Mouse (Mus musculus): ENCODE measurements at regions not wholly inside any gene's neighbourhood (a gene's known extent, or its start where the extent isn't known, plus 50 kb on each side); places are given as distances from the start of the nearest gene placed in this dataset.
"Not testable (repeated sequence)": the region's sequence is repeated elsewhere in the genome, so short reads cannot be mapped to it uniquely, and the experiment has no call there.

DNA sequence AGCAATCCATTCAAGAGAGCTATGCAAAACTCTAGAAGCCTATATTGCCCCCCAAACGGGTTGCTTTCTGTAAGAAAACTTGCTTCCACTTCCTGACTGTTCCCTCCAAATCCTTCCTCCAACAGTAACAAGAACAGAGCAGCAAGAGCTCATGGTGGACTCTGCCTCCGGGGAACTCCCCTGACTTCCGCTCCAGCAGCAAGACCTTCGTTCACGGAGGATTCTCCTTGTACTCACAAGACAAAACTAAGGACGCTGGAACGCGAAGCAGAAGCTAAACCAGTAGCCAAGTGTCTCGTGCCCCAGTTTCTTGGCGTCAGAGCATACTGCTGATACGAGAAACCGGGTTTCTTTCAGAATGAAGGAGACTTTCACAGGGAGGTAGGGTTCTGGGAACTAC, 50.7 kb downstream of the H2al2a start:
- DNase-seq (ENCODE audit: low spot score in 2 of 2) = no peak

DNA sequence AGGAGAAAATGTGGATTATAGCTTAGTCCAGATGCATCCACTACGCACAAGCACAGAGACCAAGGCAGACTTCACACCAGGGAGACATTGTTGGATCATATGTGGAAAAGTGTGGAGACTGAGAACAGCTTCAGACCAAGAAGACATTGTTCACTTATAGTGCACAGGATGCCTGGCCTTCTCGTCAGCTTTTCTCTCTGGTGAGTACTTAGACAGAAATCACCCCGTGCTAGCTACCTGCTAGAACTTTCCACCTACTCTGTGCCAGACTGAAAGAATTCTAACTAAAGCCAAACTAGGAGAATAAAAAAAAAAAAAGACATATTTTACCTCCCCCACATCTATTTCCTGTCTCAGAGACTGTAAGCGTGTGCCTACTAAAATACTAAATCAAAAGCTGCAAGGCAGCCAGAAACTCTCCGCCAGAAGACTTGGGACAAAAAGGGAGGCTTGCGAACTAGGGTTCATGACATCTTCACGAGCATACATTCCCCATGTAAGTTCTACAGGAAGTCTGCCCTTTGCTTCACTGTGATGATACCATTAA, 51.3 kb downstream of the H2al2a start:
- DNase-seq (ENCODE audit: low spot score in 2 of 2) = no peak

DNA sequence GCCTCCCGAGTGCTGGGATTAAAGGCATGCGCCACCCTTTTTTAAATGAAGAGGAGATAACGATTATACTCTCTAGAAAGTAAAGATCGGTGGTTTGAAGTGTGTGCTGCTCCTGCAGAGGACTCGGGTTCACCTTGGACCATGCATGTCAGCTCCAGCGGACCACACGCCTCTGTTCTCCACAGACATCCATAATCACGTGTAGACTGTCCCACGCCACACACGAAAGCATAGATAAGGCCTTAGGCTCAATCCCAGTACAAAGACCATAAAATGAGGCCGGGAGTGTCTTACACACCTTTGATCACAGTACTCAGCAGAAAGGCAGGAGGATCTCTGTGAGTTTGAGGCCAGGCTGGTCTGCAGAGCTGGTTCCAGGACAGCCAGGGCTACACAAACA, 53.3 kb downstream of the H2al2a start:
- no peak for DNase-seq (ENCODE audit: low spot score in 2 of 2)

DNA sequence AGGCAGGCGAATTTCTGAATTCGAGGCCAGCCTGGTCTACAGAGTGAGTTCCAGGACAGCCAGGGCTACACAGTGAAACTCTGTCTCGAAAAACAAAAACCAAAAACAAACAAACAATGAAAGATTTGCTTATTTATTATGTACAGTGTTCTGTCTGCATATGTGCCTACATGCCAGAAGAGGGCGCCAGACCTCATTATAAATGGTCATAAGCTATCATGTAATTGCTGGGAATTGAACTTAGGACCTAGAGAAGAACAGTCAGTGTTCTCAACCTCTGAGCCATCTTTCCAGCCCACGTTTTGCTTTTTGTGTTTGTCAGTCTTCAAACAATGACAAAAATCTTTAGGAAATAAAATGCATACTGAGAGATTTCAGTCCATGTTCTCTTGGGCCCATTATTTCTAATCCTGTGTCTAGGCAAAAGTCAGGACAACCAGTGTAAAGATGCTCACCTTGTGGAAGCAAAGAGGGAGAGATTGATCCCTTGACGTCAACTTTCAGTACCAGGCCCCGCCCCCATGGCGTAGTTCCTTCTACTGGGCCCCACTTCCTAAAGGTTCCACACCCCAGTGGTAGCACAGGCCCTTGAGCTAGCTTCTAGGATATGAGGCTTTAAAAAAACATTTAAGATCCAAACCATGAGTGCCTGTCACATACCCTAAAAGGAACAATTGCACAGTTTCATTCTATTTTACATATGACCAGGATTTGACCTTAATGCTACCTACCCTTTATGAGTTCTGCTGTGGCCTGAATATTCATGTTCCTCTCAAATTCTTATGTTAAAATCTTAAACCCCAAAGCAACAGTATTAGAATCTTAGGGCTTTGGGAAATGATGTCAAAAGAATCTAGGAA, 54.0 kb downstream of the H2al2a start:
- DNase-seq (ENCODE audit: low spot score in 2 of 2) = no peak

DNA sequence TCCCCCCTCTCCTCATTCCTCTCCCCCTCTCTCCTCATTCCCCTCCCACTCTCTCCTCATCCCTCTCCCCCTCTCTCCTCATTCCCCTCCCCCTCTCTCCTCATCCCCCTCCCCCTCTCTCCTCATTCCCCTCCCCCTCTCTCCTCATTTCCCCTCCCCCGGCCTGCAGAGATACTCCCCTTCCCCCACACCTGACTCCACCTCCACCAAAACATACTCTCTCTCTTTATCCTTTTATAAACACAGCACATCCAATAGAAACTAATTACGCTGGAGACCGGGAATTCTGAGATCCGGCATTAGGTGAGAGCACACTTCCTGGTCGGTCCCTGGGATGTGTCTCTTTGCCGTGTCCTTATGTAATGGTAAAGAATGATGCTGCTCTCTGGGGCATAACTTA, 54.8 kb downstream of the H2al2a start:
- DNase-seq (ENCODE audit: low spot score in 2 of 2) = no peak

DNA sequence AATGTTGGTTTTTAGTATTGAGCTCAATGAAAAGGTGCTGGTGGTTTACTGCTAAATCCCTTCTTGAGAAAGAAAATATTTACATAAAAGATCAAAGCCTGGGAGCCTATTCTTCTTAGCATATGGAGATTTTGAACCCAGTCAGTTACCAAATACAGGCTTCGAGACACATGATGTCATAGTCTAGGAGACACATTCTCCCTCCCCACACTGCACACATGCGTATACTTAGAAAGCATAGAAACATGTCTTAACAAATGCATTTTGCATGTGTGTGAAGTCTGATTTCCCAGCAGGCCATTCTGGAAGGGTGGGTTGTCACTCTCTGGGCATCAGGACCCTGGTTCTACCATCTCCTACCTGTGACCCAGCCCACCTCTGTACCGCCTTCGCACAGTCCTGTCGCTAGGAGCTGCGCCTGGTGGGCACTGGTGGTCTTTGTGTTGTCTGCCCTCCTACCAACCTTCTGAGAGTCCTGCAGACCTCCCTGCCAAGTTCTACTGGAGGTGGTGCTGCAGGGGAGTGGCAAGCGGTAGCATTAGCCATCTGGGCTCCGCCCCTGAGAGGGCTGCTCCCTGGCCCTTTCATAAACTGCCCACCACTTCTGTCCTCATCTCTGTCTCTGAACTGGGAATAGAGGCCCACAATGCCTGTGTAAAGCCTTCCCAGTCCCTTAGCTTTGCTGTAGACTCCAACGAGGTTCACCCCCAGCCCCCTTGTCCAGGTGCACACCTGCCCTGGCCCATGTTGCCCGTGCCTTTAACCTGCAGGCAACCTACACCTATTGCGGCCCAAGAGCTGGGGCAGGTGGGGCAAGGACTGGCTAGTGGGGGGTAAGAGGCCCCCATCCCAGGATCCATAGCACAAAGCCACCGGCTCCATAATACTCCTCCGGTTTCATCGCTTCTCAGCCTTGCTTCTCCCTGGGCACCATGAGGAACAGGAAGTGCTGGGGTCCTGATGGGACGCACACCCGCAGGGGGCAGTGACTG, 56.6 kb downstream of the H2al2a start:
- not testable (repeated sequence) for DNase-seq (ENCODE audit: low spot score in 2 of 2)

DNA sequence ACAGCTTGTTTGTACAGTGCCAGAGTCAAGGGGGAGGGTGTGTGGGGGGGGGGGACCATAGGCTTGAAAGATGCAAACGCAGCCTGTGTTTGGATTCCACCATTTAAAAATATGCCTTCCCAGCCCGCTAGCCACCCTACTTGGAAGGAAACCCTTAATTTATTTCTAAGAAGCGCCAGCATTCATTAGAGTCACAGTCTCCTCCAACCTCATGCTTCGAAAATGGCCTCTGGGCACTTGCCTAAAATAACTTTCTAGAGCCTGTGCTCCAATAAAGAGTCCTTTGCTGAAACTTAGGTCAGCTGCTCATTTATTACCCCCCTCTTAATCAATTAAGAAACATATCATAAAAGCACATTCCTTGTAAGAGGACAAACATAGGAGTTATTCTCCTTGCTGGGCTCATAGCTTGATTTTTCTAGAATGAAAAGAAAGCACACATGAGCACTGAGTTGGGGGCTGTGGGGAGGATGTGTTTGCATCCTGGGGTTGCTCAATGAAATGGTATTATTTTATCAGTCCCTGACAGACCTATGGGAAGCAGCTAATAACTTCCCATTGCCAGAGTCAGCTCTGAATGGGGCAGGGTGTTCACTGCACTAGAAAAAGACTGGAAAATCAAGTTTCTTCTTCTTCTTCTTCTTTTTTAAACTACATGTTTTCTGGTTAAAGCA, 57.4 kb downstream of the H2al2a start:
- no peak for DNase-seq (ENCODE audit: low spot score in 2 of 2)

DNA sequence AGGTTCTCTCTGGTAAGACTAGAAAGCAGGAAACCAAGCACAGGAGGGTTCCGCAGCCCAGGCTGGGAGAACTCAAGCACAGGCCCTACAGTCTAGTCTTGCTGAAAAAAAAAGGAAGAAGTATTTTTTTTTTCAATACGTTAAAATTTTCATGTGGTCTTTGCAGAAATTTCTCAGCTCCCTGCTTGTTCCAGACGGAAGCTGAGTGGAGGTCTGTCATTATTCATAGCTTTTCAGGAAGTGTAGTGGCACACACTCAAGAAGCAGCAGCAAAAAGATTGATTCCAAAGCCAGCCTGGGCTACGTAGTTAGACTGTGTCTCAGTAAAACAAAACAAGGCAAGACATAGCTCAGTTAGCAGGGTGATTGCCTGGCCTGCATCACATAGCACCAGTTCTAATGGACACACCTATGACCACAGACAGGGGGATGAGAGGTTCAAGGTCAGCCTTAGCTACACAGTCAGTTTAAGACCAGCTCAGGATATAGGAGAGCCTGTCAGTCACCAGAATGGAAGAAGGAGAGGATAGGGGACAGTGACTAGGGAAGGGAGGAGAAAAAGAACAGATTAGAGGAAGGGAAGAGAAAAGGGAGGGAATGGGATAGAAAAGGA, 60.1 kb downstream of the H2al2a start:
- no peak for DNase-seq (ENCODE audit: low spot score in 2 of 2)

DNA sequence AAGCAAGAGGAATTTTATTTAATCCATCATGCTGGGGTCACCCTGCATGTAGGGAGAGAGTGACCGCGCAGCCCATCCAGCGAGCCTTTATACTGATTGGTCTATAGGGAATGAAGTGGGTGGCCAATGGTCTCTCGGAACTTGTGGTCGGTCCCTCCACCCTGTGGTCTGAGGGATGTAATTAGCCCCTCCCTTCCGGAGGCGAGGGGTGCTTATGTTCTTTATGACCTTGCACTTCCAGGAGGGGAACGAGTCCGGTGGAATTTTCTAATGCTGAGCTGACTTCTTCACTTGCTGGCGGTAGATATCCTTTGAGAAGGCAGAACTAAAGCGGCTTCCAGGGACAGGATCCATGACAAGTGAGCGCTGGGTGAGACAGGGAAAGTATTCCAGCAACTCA, 60.8 kb downstream of the H2al2a start:
- no peak for DNase-seq (ENCODE audit: low spot score in 2 of 2)

DNA sequence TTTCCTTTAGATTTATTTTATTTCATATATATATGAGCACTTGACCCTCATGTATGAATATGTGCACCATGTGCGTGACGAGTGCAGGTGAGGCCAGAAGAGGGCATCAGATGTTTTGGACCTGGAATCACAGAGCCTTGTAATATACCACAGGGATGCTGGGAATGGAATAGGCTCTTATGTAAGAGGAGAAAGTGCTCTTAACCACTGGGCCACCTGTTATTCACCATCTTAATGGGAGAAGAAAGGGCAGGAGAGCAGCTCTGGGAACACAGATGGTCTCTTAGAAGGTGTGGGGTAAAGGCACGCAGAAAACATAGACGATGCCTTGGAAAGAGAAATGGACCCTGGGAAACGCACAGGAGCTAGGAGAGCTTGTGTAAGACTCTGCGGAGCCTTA, 61.3 kb downstream of the H2al2a start:
- no peak for DNase-seq (ENCODE audit: low spot score in 2 of 2)

DNA sequence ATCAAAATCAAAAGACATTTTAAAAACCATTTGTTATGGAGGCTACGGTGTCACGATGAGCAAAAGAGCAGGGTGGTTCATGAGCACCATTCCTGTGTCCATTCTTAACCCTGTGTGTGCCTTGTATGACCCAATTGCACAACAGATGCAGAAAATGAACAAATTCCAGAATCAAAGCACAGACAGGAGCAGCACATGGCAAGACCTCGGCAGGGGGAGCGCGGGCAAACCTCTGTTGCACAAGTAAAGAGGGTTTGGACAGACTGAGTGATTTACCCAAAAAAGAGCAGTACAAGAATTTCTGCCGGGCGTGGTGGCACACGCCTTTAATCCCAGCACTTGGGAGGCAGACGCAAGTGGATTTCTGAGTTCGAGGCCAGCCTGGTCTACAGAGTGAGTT, 62.1 kb downstream of the H2al2a start:
- DNase-seq (ENCODE audit: low spot score in 2 of 2) = no peak

DNA sequence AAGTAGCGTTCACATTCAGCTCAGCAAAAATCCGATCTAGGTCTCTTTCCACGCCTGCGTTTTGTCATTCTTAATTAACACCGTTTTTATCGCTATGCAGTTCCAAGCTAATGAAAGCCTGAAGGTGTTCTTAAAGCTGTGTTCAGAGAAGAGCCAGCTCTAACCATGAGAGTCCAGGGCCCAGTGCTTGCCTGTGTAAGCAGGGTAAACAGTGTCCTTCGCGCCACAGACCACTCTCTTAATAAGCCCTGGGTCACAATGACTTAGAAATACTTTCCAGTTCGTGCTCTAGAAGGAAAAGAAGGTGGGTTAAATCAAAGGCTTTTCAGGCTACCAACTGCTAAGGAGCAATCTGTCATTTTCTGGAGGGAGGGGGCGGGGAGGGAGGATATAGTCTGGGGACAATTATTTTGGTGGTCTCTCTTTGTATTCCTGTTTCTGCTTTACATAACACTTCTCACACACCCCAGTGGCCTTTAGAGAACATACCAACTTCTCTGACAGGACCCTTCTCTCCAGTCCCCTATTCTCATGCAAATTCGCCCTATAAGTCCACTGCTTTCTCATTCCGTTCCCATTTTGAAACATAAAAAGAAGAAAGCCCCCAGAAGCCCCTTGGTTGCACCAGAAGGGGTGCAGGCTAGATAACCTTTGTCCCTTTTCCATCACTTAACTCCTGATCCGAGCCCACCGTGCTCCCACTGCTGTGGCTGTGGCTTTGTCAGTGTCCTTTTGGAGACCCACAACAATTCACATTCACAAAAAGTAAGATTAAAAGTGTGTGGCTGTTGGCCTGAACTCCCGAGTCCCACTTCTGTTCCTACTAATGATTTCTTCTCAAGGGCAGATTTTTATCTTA, 63.6 kb downstream of the H2al2a start:
- no peak for DNase-seq (ENCODE audit: low spot score in 2 of 2)

DNA sequence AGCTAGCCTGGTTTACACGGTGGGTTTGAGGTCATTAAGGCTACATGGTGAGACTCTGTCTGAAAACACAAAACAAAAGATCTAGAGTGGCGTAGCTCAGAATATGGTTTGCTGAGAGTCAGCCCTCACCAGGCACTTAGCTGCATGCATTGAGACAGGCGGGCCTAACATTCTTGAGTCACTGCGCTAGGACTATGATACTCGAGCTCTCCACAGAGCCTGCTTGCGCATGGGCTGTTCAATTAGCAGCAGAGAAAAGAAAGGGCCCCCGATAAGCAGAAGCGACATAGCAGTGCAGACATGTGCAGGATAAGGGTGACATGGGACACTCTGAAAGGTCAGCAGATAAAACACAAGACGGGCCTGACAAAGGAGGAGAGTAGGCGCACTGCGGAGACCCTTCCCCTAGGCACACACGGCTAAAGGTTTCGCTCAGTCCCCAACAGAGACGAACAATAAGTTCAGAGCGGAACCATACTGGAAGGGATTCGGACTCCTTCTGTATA, 64.3 kb downstream of the H2al2a start:
- DNase-seq (ENCODE audit: low spot score in 2 of 2) = no peak

DNA sequence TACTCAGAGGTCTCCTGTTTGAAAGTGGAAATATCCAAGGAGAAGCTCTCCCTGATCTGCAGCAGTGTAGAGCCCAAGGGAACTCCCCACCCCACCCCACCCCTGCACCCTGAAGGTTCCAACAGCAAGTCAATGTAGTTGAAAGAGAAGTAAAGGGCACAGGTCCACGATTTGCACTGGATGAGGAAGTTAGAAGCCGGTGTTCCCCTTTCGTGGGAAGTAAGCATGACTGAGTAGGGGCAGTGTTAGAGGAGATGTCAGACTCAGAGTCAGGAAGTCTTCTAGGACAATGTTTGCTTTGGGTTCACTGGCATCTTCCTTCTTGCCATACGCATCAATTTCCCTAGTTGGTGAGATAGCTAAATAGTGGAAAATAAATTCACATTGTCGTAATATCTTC, 64.9 kb downstream of the H2al2a start:
- DNase-seq (ENCODE audit: low spot score in 2 of 2) = no peak

DNA sequence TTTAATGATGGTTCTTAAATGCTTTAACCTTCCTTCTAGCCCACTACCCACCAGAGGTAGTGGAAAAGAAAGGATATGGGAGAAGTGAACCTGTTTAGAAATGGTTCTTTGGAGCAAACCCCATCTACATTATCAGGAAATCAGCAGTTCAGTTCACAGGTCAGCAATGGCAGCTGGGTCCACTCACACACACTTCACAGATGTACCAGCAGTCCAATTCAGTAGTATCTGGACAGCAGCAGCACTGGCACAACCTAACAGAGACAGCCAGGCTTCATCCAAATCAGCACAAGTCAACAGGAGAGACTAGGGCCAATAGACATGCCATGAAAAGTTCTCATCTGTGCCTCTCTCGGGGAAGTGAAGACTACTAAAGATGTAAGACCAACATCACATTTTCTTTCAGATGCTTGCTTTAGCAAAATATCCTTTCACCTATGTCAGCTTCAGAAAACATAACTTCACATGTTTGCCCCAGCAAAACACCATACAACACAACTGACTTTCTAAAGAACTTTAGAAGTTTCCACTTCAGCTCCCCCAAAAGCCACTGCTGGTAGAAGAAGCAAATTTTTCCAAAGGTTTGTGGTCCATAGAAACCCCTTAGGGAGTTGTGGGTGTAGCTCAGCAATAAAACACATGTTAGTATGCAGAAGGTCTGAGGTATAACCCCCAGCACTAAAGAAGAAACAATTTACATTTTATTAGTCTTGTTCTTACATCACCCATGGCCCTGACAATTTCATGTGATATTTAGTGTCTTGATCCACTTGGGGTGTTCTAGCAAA, 77.7 kb downstream of the H2al2a start:
- no peak for DNase-seq (ENCODE audit: low spot score in 2 of 2)

DNA sequence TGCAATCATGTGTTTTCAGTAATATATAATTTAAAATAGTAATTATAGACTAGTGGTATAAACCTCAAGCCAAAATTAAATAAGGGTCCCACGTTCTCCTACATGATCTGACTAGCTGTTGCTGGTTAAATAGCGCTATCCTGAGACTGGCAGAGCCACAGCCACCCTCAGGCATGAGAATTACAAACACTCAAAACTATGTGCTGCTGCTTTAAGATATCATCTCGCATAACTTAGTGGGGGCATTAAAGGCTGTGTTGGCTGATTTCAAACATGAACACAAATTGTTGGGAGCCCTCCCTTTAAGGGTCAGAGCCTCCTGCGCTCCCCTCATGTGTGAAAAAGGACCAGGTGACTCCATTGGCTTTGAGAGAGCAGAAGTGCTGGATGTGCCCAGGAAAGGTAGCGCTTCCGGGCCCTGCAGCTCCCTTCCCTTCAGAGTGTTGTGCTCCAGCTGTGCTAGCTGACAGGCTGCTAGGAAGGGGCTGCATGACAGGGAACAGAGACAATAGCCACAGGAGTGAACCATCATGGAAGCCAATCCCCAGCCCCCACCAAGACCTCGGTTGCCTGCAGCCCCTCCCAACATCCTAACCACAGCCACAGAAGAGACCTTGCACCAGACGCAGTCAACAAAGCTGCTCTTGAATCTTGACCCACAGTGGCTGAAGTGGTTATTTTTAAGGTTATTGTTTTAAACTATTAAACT, 79.4 kb downstream of the H2al2a start:
- no peak for DNase-seq (ENCODE audit: low spot score in 2 of 2)

DNA sequence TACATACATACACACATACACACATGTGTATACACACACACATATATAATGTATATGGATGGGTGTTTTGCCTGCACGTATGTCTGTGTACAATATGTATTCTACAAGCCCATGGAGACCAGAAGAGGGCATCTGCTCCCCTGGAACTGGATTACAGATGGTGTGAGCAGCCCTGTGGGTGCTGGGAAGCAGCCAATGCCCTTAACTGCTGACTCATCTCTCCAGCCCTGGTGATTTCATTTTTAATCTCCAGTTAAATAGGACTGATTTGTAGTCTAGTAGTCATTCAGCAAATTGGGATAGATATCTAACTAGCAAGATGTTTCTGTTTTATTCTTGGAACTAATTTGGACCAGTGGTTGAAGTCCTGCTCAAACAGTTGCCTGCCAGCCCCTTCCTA, 94.1 kb downstream of the H2al2a start:
- DNase-seq (ENCODE audit: low spot score in 2 of 2) = no peak

DNA sequence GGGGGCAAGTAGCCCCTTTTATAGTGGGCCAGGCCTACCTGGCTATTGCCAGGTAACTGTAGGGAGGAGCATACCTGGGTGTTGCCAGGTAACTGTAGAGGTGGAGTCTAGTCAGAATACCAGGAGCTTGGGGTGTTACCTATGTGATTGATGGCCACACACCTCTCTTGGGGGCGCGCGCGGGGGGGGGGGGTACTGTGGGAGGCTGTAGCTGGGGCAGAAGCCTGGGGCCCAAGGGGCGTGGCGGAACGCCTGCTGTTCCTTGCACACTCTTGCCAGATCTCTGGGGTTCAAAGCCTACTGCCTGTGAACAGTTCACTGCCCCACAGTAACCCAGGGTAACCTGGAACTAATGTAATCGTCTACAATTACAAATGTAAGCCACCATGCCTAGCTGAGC, 96.6 kb downstream of the H2al2a start:
- DNase-seq (ENCODE audit: low spot score in 2 of 2) = no peak

DNA sequence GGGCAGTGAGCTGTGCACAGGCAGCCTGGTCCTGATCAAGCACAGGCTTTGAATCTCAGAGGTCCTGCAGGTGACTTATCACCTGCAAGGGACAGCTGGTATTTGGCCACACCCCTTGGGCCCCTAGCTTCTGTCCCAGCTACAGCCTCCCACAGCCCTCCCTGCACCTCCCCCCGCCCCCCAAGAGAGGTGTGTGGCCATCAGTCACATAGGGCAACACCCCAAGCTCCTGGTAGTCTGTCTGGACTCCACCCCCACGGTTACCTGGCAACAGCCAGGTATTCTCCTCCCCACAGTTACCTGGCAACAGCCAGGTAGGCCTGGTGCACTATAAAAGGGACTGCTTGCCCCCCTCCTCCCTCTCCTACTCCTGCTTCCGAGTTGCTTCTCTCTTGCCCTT, 98.0 kb downstream of the H2al2a start:
- DNase-seq (ENCODE audit: low spot score in 2 of 2) = no peak

Measured in heart, adult 9 months (tissue).